Mouse (Mus musculus) lung, adult 2 months (tissue): ENCODE measurements around the gene Mlip. TPM values are rescaled to one million over a fixed set of nuclear protein-coding genes. Genes with fewer than 3 reads are reported as not detected.

Experiments
- DNase-seq: peaks from one replicate; pipeline ENCODE4 v3.0.0; 2022
- H3K4me1 ChIP-seq: fragments of 200-500 bp; 2 replicates; pipeline ENCODE4 v1.6.1; 2011; ENCODE audit warnings: low read length; ENCODE audit not compliant: control insufficient read depth, insufficient read depth
- H3K4me3 ChIP-seq: fragments of 200-500 bp; replicated peaks from 2 replicates; pipeline ENCODE3; 2011; ENCODE audit warnings: low read depth, mild to moderate bottlenecking, control low read depth, low read length; ENCODE audit errors: extremely low read depth
- CTCF ChIP-seq: fragments of 200-500 bp; IDR thresholded peaks from 2 replicates; pipeline ENCODE4 v1.5.1; 2011; ENCODE audit warnings: mild to moderate bottlenecking, low read length, control low read depth; ENCODE audit not compliant: insufficient read depth
- POLR2A ChIP-seq: fragments of 200-500 bp; IDR thresholded peaks from 2 replicates; pipeline ENCODE4 v1.6.1; 2011; ENCODE audit warnings: low read depth, mild to moderate bottlenecking, control low read depth, low read length, borderline replicate concordance; ENCODE audit errors: extremely low read depth
- WGBS: fragments of 180-500 bp; shearing (Covaris S2); methylation state at CpG from one replicate; pipeline ENCODE4 v1.1.7; 2018; 5-methylcytosine and 5-hydroxymethylcytosine counted together
- polyA plus RNA-seq: library from polyadenylated mRNA; depleted of rRNA; stranded (reverse); fragments of >200 nt; gene quantifications from 2 replicates; pipeline ENCODE4 v1.2.3, GENCODE M21; 2012

Gene Mlip
- polyA plus RNA-seq, 1 experiment = 4.9 TPM

DNA sequence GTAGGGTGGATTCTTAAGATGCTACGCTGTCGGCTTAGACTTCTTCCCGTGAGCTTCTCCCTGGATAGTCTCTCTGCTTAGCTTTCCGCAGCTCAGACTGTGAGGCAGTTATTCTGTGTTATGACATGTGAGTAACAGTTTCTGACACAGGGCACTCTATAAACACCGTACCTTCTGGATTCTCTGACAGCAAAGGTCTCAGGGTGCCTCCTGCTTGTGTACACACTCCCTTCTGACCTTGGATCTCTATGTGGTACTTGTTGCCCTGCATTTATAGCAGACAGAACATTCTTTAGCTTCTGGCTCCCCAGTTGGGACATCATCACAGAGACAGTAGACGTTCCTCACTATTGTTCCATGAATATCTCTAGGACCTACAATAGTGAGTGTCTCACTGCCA is 94.5 kb downstream of the Mlip start:
- Histone ChIP-seq H3K4me1 (no peaks in the 10 kb centered on the region), H3K4me3 (no peak overlapping the region)
- 48% methylated on average over 6 of the region's 6 CpGs for WGBS
- DNase-seq = no peak
- TF ChIP-seq POLR2A = no peak
- TF ChIP-seq CTCF = no peak

- H3K4me1 ChIP-seq = no peaks in the 10 kb centered on the region
- TF ChIP-seq POLR2A (no peak), CTCF (no peak)
- WGBS = 80% methylated on average over 3 of the region's 3 CpGs
- no peak for DNase-seq
- H3K4me3 ChIP-seq = no peak overlapping the region
Measured at GRCm38 (mm10) chr9:77254514-77254913, 98.3 kb downstream of the Mlip start.

DNA sequence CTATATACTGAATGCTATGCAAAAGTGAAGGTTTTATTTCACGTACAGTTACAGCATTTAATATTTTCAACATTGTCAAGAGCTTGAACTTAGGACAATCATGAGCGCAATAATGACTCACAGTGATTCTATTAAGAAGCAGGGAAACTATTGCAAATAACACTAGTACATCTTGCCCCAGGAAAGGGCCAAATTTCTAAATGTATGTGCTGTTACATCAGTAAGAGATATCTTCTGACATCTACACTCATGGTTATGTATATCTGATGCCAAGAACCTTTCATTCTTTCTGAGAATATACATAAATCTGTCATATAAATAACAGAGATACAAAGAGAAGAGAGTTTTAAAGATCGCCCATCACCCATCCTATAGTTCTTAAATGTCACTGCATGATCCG is 100.0 kb downstream of the Mlip start:
- H3K4me1 ChIP-seq = no peaks in the 10 kb centered on the region
- WGBS = 88% methylated on average over 4 of the region's 4 CpGs
- no peak for DNase-seq
- no peak overlapping the region for H3K4me3 ChIP-seq
- TF ChIP-seq CTCF = no peak
- TF ChIP-seq POLR2A = no peak

- Histone ChIP-seq H3K4me3 (no peak overlapping the region), H3K4me1 (no peaks in the 10 kb centered on the region)
- 62% methylated on average over 7 of the region's 7 CpGs for WGBS
- no peak for DNase-seq
- TF ChIP-seq CTCF (no peak), POLR2A (no peak)
Measured at GRCm38 (mm10) chr9:77252134-77252533, 100.6 kb downstream of the Mlip start.

DNA sequence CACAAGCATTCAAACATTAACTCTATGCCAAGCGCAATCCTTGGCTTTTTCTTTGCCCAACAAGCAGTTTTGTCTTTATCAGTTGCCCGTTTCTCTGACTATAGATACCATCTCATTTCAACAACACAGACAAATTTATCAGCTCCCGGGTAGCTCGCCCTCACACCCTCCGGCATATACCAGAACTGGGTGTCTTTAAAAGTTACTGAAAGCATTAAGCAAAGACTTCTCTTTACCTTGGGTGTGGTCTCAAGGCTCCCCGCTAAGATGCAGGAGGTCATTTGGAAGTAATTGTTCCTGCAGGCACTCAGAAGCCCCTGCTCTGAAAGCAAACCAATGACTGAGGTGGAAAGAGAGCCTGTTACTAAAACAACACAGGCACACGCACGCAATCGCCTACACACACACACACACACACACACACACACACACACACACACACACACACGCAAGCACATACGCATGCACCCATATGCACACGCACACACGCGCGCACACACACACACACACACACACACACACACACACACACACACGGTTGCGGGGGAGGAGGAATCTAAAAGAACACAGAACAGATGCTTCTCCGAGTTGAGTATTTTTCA is 101.2 kb downstream of the Mlip start:
- TF ChIP-seq POLR2A (no peak), CTCF (no peak)
- DNase-seq = no peak
- Histone ChIP-seq H3K4me1 (no peaks in the 10 kb centered on the region), H3K4me3 (no peak overlapping the region)
- 80% methylated on average over 18 of the region's 18 CpGs for WGBS

- H3K4me1 ChIP-seq = no peaks in the 10 kb centered on the region
- no peak for TF ChIP-seq POLR2A
- no peak for TF ChIP-seq CTCF
- WGBS = 59% methylated on average over 1 of the region's 1 CpGs
Measured at GRCm38 (mm10) chr9:77198250-77198649, 154.5 kb downstream of the Mlip start.

DNA sequence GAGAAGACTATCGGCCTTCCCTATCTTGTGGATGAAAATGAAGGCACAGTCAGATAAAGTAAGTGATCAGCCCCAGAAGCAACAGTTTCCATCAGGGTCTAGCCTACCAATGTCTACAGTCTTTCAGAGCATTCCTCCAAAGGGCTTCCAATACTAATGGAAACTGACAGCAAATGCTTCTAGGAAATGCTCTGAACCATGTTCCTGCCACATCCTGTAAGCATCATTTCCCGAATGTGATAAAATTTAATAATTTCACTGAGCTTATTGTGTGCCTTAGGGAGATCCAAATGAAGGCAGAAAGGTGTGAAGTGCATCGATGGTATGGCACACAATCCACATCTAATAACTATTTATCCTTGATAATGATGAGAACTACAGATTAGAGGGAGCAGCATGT is 173.3 kb downstream of the Mlip start:
- no peaks in the 10 kb centered on the region for H3K4me1 ChIP-seq
- no peak overlapping the region for H3K4me3 ChIP-seq
- DNase-seq = no peak
- TF ChIP-seq POLR2A = no peak
- no peak for TF ChIP-seq CTCF
- WGBS = 78% methylated on average over 3 of the region's 3 CpGs

More at GRCm38 (mm10) chr9:77198250-77198649, 154.5 kb downstream of the Mlip start:
- no peak for DNase-seq
- H3K4me3 ChIP-seq = no peak overlapping the region

DNA sequence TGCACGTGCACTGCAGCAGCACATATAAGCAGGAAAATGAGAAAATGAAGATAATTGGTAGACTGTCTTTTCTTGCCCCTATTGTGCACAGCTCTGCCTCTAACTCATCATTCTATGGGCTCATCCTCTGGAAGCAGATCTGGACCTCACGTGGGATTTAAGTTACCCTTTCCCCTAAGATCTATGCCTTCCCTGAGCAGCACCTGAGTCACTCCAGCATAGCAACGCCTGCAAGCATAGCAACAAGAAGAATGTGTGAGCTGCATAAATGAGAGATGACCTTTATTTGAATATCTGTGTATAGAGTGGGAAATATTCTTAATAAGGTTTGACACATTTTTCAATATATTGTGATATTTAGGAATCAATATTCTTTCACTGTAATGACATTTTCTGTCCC is 176.9 kb downstream of the Mlip start:
- WGBS = 73% methylated on average over 3 of the region's 3 CpGs
- H3K4me3 ChIP-seq = no peak overlapping the region
- no peak for DNase-seq
- TF ChIP-seq CTCF = no peak
- TF ChIP-seq POLR2A = no peak
- no peaks in the 10 kb centered on the region for H3K4me1 ChIP-seq

DNA sequence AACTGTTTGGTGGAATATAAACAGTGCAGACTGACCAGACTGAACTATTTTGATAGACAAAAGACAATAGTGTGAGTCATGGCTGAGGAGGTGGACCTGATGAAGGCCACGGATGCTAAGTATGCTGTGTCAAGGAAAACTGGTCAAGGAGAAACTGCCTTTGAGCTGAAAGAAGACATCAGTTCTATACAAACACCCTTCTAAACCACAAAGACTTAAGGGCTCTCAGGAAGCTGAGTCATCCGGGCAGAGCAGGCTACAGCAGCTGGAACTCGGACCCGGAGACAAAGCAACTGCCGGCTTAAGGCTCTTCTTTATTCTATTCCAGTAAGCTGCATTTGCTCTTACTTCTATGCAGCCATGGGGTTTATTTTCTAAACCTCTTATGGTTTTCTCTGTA is 180.7 kb downstream of the Mlip start:
- WGBS = 29% methylated on average over 5 of the region's 5 CpGs
- no peak for DNase-seq
- H3K4me3 ChIP-seq = no peak overlapping the region
- no peak for TF ChIP-seq POLR2A
- no peak for TF ChIP-seq CTCF
- no peaks in the 10 kb centered on the region for H3K4me1 ChIP-seq

DNA sequence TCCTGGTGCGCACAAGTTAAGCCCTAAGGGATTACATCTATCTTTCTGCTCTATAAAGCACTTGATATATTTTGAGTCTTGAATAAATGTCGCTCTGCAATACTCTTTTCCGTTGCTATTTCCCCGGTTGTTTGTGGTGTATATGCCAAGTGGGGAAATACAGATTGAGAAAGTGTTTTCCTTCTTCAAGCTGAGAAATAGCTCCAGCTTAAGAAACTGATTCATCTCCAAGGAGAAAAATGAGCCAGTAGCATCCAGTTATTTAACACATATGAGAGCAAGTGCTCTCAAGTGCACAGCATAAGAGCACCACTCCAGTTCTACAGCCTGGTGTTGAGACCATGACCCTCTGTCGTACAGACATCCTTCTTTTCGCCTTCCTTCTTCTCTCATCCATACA is 186.9 kb downstream of the Mlip start:
- Histone ChIP-seq H3K4me3 (no peak overlapping the region), H3K4me1 (no peaks in the 10 kb centered on the region)
- TF ChIP-seq CTCF (no peak), POLR2A (no peak)
- DNase-seq = no peak
- WGBS = 56% methylated on average over 6 of the region's 6 CpGs
